Mouse (Mus musculus): ENCODE data around the gene Mvb12b.

DNA sequence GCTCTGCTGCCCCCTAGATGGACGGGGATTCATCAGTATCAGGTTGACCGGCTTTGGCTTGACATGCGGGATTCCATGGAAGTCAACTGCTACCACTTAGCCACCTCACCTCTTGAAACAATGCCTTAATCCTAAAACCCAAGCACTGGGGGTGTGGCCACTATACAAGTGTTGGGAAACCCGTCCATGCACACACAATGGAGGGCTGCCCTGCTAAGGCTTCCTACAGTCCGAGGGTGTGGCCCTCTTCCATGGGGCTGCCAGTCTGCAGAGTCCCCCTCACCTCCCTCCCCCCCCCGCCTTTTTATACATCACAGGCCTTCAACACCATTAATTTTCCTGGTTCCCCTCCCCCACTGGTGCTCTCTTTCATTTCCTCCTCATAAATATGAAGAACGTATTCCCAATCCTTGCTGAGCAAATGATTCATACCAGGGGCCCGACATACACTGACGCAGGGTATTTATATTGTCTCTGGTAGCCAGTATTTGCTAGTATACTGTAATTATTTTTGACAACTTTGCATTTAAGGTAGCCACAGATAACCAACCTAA, 51.0 kb downstream of the Mvb12b start:
- TF ChIP-seq POLR2A (IDR thresholded peaks at IDR 0.05; ENCODE audit: control insufficient read depth, extremely low read depth, insufficient read depth, low read length, poor library complexity) (no peak), CTCF (IDR thresholded peaks at IDR 0.05; ENCODE audit: borderline replicate concordance, control insufficient read depth, extremely low read depth, insufficient read depth, low read length, poor library complexity) (no peak)
